Mouse (Mus musculus) sigmoid colon, adult 10 weeks (tissue): Measurements from ENCODE around the gene Pof1b. TPM values are rescaled to one million over a fixed set of nuclear protein-coding genes. Genes with fewer than 3 reads are reported as not detected.

Source experiments
- polyA plus RNA-seq: library from polyadenylated mRNA; stranded (reverse); fragments of 350-450 nt; fragmentation: Illumina TruSeq; extraction: RNeasy Lipid Tissue Mini Kit (QIAGEN cat#74804); gene quantifications from one replicate; pipeline ENCODE4 v1.2.3, GENCODE M21; 2014; ENCODE audit warnings: low read depth, low replicate concordance

The Pof1b gene
- polyA plus RNA-seq = 531 TPM

GRCm38 (mm10) chrX:112698508-112698907 is at the start of gene Pof1b:
Gene Pof1b (minus strand): TSS chrX:112698651.

GRCm38 (mm10) chrX:112600511-112601305 is 97.7 kb downstream of the Pof1b start, which contains the start of gene Zfp711:
Gene Zfp711 (plus strand): TSS chrX:112600526.

Other genes starting within 250 kb of the Pof1b start
- gene 2010106E10Rik, start 203.4 kb downstream of the Pof1b start, polyA plus RNA-seq = 32.3 TPM
- gene Zfp711, start 98.1 kb downstream of the Pof1b start, polyA plus RNA-seq = 3.9 TPM